Mouse (Mus musculus): ENCODE results near the gene Foxa3. TPM values are rescaled to one million over a fixed set of nuclear protein-coding genes. Genes with fewer than 3 reads are reported as not detected.

Gene Foxa3
- polyA plus RNA-seq, 1 experiment from 2014 or later, result 0.56 TPM

Other genes starting within 250 kb of the Foxa3 start
- gene Psg19, start 225.0 kb downstream of the Foxa3 start, polyA plus RNA-seq (2014; fragmentation: Nextera tagmentation; extraction: Ambion mirVana), result not detected in 2 replicates
- 0.10 TPM in 1 of 2 replicates, not detected in the other for gene Psg17, start 201.9 kb downstream of the Foxa3 start, polyA plus RNA-seq (2014; fragmentation: Nextera tagmentation; extraction: Ambion mirVana)
- gene Mill2, start 183.6 kb downstream of the Foxa3 start, polyA plus RNA-seq (2014; fragmentation: Nextera tagmentation; extraction: Ambion mirVana), result 0.52 and 0.58 TPM in 2 replicates
- gene Pglyrp1, start 152.2 kb downstream of the Foxa3 start, polyA plus RNA-seq (2014; fragmentation: Nextera tagmentation; extraction: Ambion mirVana), result 5.3 and 10.0 TPM in 2 replicates
- 19.4 and 22.5 TPM in 2 replicates for gene Ccdc61, start 113.1 kb downstream of the Foxa3 start, polyA plus RNA-seq (2014; fragmentation: Nextera tagmentation; extraction: Ambion mirVana)
- gene Nova2, start 97.7 kb downstream of the Foxa3 start, polyA plus RNA-seq (2014; fragmentation: Nextera tagmentation; extraction: Ambion mirVana), result 0.79 and 0.81 TPM in 2 replicates
- gene Nanos2, start 36.1 kb downstream of the Foxa3 start, polyA plus RNA-seq (2014; fragmentation: Nextera tagmentation; extraction: Ambion mirVana), result not detected in 2 replicates
- 4.0 and 4.2 TPM in 2 replicates for gene Mypop, start 32.3 kb downstream of the Foxa3 start, polyA plus RNA-seq (2014; fragmentation: Nextera tagmentation; extraction: Ambion mirVana)
- 26.6 and 27.4 TPM in 2 replicates for gene Irf2bp1, start 19.5 kb downstream of the Foxa3 start, polyA plus RNA-seq (2014; fragmentation: Nextera tagmentation; extraction: Ambion mirVana)
- 23.6 and 23.8 TPM in 2 replicates for gene Sympk, start 839 bp upstream of the Foxa3 start, polyA plus RNA-seq (2014; fragmentation: Nextera tagmentation; extraction: Ambion mirVana)
- gene Rsph6a, start 31.2 kb upstream of the Foxa3 start, polyA plus RNA-seq (2014; fragmentation: Nextera tagmentation; extraction: Ambion mirVana), result not detected in 2 replicates
- 20.2 and 22.6 TPM in 2 replicates for gene Dmwd, start 52.7 kb upstream of the Foxa3 start, polyA plus RNA-seq (2014; fragmentation: Nextera tagmentation; extraction: Ambion mirVana)
- 43.3 and 58.2 TPM in 2 replicates for gene Dmpk, start 60.3 kb upstream of the Foxa3 start, polyA plus RNA-seq (2014; fragmentation: Nextera tagmentation; extraction: Ambion mirVana)
- gene Six5, start 71.1 kb upstream of the Foxa3 start, polyA plus RNA-seq (2014; fragmentation: Nextera tagmentation; extraction: Ambion mirVana), result 13.4 and 16.3 TPM in 2 replicates
- gene Gm4969, start 94.8 kb upstream of the Foxa3 start, polyA plus RNA-seq (2014; fragmentation: Nextera tagmentation; extraction: Ambion mirVana), result 1.7 and 2.6 TPM in 2 replicates
- gene Fbxo46, start 96.3 kb upstream of the Foxa3 start, polyA plus RNA-seq (2014; fragmentation: Nextera tagmentation; extraction: Ambion mirVana), result 9.1 and 9.2 TPM in 2 replicates
- gene Qpctl, start 125.8 kb upstream of the Foxa3 start, polyA plus RNA-seq (2014; fragmentation: Nextera tagmentation; extraction: Ambion mirVana), result 11.1 and 13.2 TPM in 2 replicates
- gene Snrpd2, start 126.2 kb upstream of the Foxa3 start, polyA plus RNA-seq (2014; fragmentation: Nextera tagmentation; extraction: Ambion mirVana), result 130 and 131 TPM in 2 replicates
- 0.37 and 0.60 TPM in 2 replicates for gene Gipr, start 142.6 kb upstream of the Foxa3 start, polyA plus RNA-seq (2014; fragmentation: Nextera tagmentation; extraction: Ambion mirVana)
- gene Eml2, start 152.9 kb upstream of the Foxa3 start, polyA plus RNA-seq (2014; fragmentation: Nextera tagmentation; extraction: Ambion mirVana), result 3.6 and 4.2 TPM in 2 replicates
- gene Gpr4, start 189.0 kb upstream of the Foxa3 start, polyA plus RNA-seq (2014; fragmentation: Nextera tagmentation; extraction: Ambion mirVana), result 1.7 and 2.3 TPM in 2 replicates
- 29.7 and 30.2 TPM in 2 replicates for gene Opa3, start 204.8 kb upstream of the Foxa3 start, polyA plus RNA-seq (2014; fragmentation: Nextera tagmentation; extraction: Ambion mirVana)
- 70.0 and 70.7 TPM in 2 replicates for gene Vasp, start 248.3 kb upstream of the Foxa3 start, polyA plus RNA-seq (2014; fragmentation: Nextera tagmentation; extraction: Ambion mirVana)

Measured in embryonic facial prominence, embryonic 14.5 days (tissue).